Comparison of ENCODE assay signal across 21 mouse cellular contexts in genomic region chr8:57479700-57480099, GRCm38 (mm10). TPM values are rescaled to one million over a fixed set of nuclear protein-coding genes. Genes with fewer than 3 reads are reported as not detected.
"Had no signal": no experiment of that assay in that cellular context is flagged by ENCODE, and none has a peak within 500 bp of the region (broad histone marks: within the 10 kb centered on the region; RNA-seq: fewer than 3 reads in every experiment).

No protein-coding gene starts in this region.

- H3K9me3 ChIP-seq: kidney, embryonic 15.5 days; limb, embryonic 13.5 days; liver, embryonic 12.5 days; liver, embryonic 15.5 days; lung, embryonic 15.5 days; midbrain, embryonic 12.5 days had no signal

- ATAC-seq: intestine, postnatal 0 days; liver, embryonic 12.5 days; midbrain, embryonic 16.5 days had no signal

- DNase-seq: kidney, adult 2 months; kidney, postnatal 10 days; kidney, postnatal 4 days; left cerebral cortex, postnatal 4 days; liver; lung, adult 18-20 months; lung, postnatal 10 days; thymus, adult 2 months; thymus, postnatal 14 days; thymus, postnatal 4 days had no signal

- H3K4me1 ChIP-seq: kidney, embryonic 15.5 days; limb, embryonic 13.5 days; liver, embryonic 12.5 days; liver, embryonic 15.5 days; lung, embryonic 15.5 days; midbrain, embryonic 12.5 days had no signal

- H3K4me3 ChIP-seq: kidney, embryonic 15.5 days; limb, embryonic 13.5 days; liver, embryonic 12.5 days; liver, embryonic 15.5 days; lung, embryonic 15.5 days; midbrain, embryonic 12.5 days had no signal

- H3K4me2 ChIP-seq: kidney, embryonic 15.5 days; limb, embryonic 13.5 days; liver, embryonic 12.5 days; liver, embryonic 15.5 days; lung, embryonic 15.5 days; midbrain, embryonic 12.5 days had no signal

- H3K27me3 ChIP-seq: kidney, embryonic 15.5 days; limb, embryonic 13.5 days; liver, embryonic 12.5 days; liver, embryonic 15.5 days; lung, embryonic 15.5 days; midbrain, embryonic 12.5 days had no signal

- H3K27ac ChIP-seq: kidney, embryonic 15.5 days; limb, embryonic 13.5 days; liver, embryonic 12.5 days; liver, embryonic 15.5 days; lung, embryonic 15.5 days; macrophage; midbrain, embryonic 12.5 days had no signal

- H3K9ac ChIP-seq: kidney, embryonic 15.5 days; limb, embryonic 13.5 days; liver, embryonic 12.5 days; liver, embryonic 15.5 days; lung, embryonic 15.5 days; midbrain, embryonic 12.5 days had no signal

RNA-seq across cellular contexts. Expression of gene Scrg1, which starts 24.0 kb away (rescaled TPM):
- total RNA-seq: megakaryocyte-erythroid progenitor cell, adult 5-6 weeks had no signal
- polyA plus RNA-seq: macrophage; midbrain, embryonic 12.5 days; small intestine, adult 2 months had no signal
